Mouse (Mus musculus): ENCODE data around the gene Acadm. TPM values are rescaled to one million over a fixed set of nuclear protein-coding genes. Genes with fewer than 3 reads are reported as not detected.

Gene Acadm
- total RNA-seq, 1 experiment from 2014 or later, result 153 TPM

- ATAC-seq (replicated peaks; ENCODE audit: insufficient number of reproducible peaks, low FRiP score, low TSS enrichment, poor library complexity, severe bottlenecking), result no peak
Observed at GRCm38 (mm10) chr3:153908919-153909318, 35.5 kb downstream of the Acadm start.

- ATAC-seq (replicated peaks; ENCODE audit: insufficient number of reproducible peaks, low FRiP score, low TSS enrichment, poor library complexity, severe bottlenecking), result no peak
Observed at GRCm38 (mm10) chr3:153906136-153906871, 38.1 kb downstream of the Acadm start, which contains the start of gene Msh4. Gene Msh4 (minus strand): TSS chr3:153906138.

GRCm38 (mm10) chr3:153905251-153906135 is 38.9 kb downstream of the Acadm start:
- no peak; the same call in 1 of the 2 replicates for ATAC-seq (replicated peaks; ENCODE audit: insufficient number of reproducible peaks, low FRiP score, low TSS enrichment, poor library complexity, severe bottlenecking)

GRCm38 (mm10) chr3:153904586-153904985 is 39.8 kb downstream of the Acadm start:
- ATAC-seq (replicated peaks; ENCODE audit: insufficient number of reproducible peaks, low FRiP score, low TSS enrichment, poor library complexity, severe bottlenecking), result no peak

DNA sequence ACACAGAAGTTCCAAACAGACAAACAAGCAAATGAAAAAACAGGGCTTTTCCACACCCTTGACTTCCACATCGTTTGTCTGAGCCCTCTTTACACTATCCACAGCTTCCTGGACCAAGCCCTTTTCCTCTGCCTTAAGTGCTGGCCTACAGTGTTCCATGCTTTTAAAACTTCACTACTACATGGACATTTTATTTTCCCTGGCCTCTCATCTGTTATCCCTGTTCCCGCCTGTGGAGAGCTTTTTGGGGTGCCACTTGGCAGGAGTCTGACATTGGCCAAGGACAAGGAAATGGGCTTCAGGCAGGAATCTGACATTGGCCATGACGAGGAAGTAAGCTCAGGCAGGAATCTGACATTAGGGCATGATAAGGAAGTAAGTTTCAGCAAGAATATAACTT is 41.8 kb downstream of the Acadm start:
- ATAC-seq (replicated peaks; ENCODE audit: insufficient number of reproducible peaks, low FRiP score, low TSS enrichment, poor library complexity, severe bottlenecking), result no peak

DNA sequence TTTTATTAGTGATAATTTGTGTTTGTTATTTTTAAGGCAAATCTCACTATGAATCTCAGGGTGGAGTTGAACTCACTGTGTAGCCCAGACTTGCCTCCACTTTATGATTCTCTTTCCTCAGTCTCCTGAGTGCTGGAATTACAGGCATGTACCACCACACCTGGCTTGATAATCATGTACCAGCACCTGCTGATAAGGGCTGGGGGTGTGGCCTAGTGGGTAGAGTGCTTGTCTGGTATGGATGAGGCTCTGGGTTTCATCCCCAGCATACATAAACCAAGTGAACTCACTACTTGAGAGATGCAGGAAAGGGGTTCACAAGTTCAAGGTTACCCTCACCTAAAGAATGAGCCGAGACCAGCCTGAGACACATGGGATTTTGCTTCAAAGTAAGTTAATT is 42.5 kb downstream of the Acadm start:
- ATAC-seq (replicated peaks; ENCODE audit: insufficient number of reproducible peaks, low FRiP score, low TSS enrichment, poor library complexity, severe bottlenecking), result no peak

GRCm38 (mm10) chr3:153897216-153897615 is 47.2 kb downstream of the Acadm start:
- no peak for ATAC-seq (replicated peaks; ENCODE audit: insufficient number of reproducible peaks, low FRiP score, low TSS enrichment, poor library complexity, severe bottlenecking)

- ATAC-seq (replicated peaks; ENCODE audit: insufficient number of reproducible peaks, low FRiP score, low TSS enrichment, poor library complexity, severe bottlenecking), result no peak
Observed at GRCm38 (mm10) chr3:153895454-153895853, 49.0 kb downstream of the Acadm start.

- ATAC-seq (replicated peaks; ENCODE audit: insufficient number of reproducible peaks, low FRiP score, low TSS enrichment, poor library complexity, severe bottlenecking), result no peak
Observed at GRCm38 (mm10) chr3:153889188-153889781, 55.1 kb downstream of the Acadm start.

GRCm38 (mm10) chr3:153888141-153888540 is 56.3 kb downstream of the Acadm start:
- ATAC-seq (replicated peaks; ENCODE audit: insufficient number of reproducible peaks, low FRiP score, low TSS enrichment, poor library complexity, severe bottlenecking), result no peak

GRCm38 (mm10) chr3:153886296-153886695 is 58.1 kb downstream of the Acadm start:
- ATAC-seq (replicated peaks; ENCODE audit: insufficient number of reproducible peaks, low FRiP score, low TSS enrichment, poor library complexity, severe bottlenecking), result no peak

Other genes with a start within 250 kb of the Acadm start
- gene St6galnac3, start 219.5 kb downstream of the Acadm start, total RNA-seq (2017), result 5.4 to 17.1 TPM (median 7.9 TPM) in 3 replicates
- gene Asb17, start 100.4 kb downstream of the Acadm start, total RNA-seq (2017), result 1.9 TPM in 1 of 3 replicates, not detected in the others
- 0.19 TPM in 1 of 3 replicates, not detected in the others for gene Msh4, start 38.5 kb downstream of the Acadm start, total RNA-seq (2017)
- 66.2 to 71.0 TPM (median 70.0 TPM) in 3 replicates for gene Rabggtb, start 31.6 kb downstream of the Acadm start, total RNA-seq (2017)
- not detected in 3 replicates for gene Slc44a5, start 28.8 kb upstream of the Acadm start, total RNA-seq (2017)